Comparison of ENCODE assay signal across 14 mouse cellular contexts in genomic region chr10:67482268-67482667, GRCm38 (mm10). TPM values are rescaled to one million over a fixed set of nuclear protein-coding genes. Genes with fewer than 3 reads are reported as not detected.
DNase-seq lines count a peak whose midpoint lies in the region; ATAC-seq and TF ChIP-seq lines count a peak whose summit lies in the region.
"Had no signal": no experiment of that assay in that cellular context is flagged by ENCODE, and none has a peak within 500 bp of the region (broad histone marks: within the 10 kb centered on the region; RNA-seq: fewer than 3 reads in every experiment).

No protein-coding gene starts in this region.

- WGBS in midbrain, postnatal 0 days: 50% methylated on average over 14 of the region's 14 CpGs
- WGBS in midbrain, embryonic 15.5 days: 60% methylated on average over 14 of the region's 14 CpGs

- peak; percentile 39 for DNase-seq in midbrain, postnatal 0 days (ENCODE audit: low spot score)
- DNase-seq in left cerebral cortex, adult 18-20 months (ENCODE audit: low spot score in 2 of 2): peak; percentile 28 to 55
- DNase-seq in telencephalon, adult 2 months (ENCODE audit: low read depth, low spot score): peak; percentile 78
- no peak for DNase-seq in lung, postnatal 4 days
- DNase-seq in thymus, postnatal 0 days (ENCODE audit: low spot score): no peak
- DNase-seq: embryo, embryonic 11 days; gastrocnemius, adult 2 months; heart, postnatal 4 days; lung, adult 2 months had no signal

- no peaks in the 10 kb centered on the region for H3K4me1 ChIP-seq in midbrain, postnatal 0 days (ENCODE audit: insufficient read depth, low read length)
- no peaks in the 10 kb centered on the region for H3K4me1 ChIP-seq in midbrain, embryonic 15.5 days

- no peaks in the 10 kb centered on the region for H3K27me3 ChIP-seq in midbrain, postnatal 0 days (ENCODE audit: insufficient read depth, low read length)
- no peaks in the 10 kb centered on the region for H3K27me3 ChIP-seq in midbrain, embryonic 15.5 days (replicated peaks)

- H3K4me2 ChIP-seq in midbrain, postnatal 0 days (ENCODE audit: low read depth, low read length, poor library complexity, severe bottlenecking): no peak overlapping the region
- no peak overlapping the region for H3K4me2 ChIP-seq in midbrain, embryonic 15.5 days

- H3K9me3 ChIP-seq in midbrain, postnatal 0 days (ENCODE audit: low read length): no peaks in the 10 kb centered on the region
- H3K9me3 ChIP-seq in midbrain, embryonic 15.5 days: no peaks in the 10 kb centered on the region

- no peaks in the 10 kb centered on the region for H3K36me3 ChIP-seq in midbrain, postnatal 0 days (ENCODE audit: insufficient read depth, low read length)
- no peaks in the 10 kb centered on the region for H3K36me3 ChIP-seq in midbrain, embryonic 15.5 days (replicated peaks)

- no peak for ATAC-seq in midbrain, postnatal 0 days (ENCODE audit: low FRiP score)
- ATAC-seq in midbrain, embryonic 15.5 days (replicated peaks): no peak
- peak; percentile 82 for ATAC-seq in frontal cortex, adult (ENCODE audit: low TSS enrichment)
- ATAC-seq in CD4-positive, CD25-positive, alpha-beta regulatory T cell, adult 4 months: no peak
- ATAC-seq: activated CD4-positive, CD25-positive, alpha-beta regulatory T cell, adult 4 months had no signal

- H3K9ac ChIP-seq in midbrain, postnatal 0 days (replicated peaks; ENCODE audit: low read length, poor library complexity, severe bottlenecking): no peak overlapping the region
- H3K9ac ChIP-seq in midbrain, embryonic 15.5 days: no peak overlapping the region

- H3K27ac ChIP-seq in midbrain, postnatal 0 days (ENCODE audit: low read depth, low read length): no peak overlapping the region
- no peak overlapping the region for H3K27ac ChIP-seq in midbrain, embryonic 15.5 days
- H3K27ac ChIP-seq: gastrocnemius, adult 2 months; kidney, postnatal 0 days had no signal

- no peak for TF ChIP-seq CTCF in midbrain, postnatal 0 days (IDR thresholded peaks at IDR 0.05)

- H3K4me3 ChIP-seq in midbrain, postnatal 0 days (ENCODE audit: low read depth, low read length): no peak overlapping the region
- H3K4me3 ChIP-seq in midbrain, embryonic 15.5 days: no peak overlapping the region
- H3K4me3 ChIP-seq: gastrocnemius, adult 2 months had no signal

RNA-seq across cellular contexts. Expression of gene Egr2, which starts 53.0 kb away (rescaled TPM):
- 0.57 and 0.60 TPM in 2 replicates for total RNA-seq in midbrain, postnatal 0 days (2014; rRNA removed)
- 0.35 and 0.60 TPM in 2 replicates for polyA plus RNA-seq in midbrain, postnatal 0 days (2015; fragmentation: Nextera tagmentation; extraction: Ambion mirVana)
- 0.29 and 0.72 TPM in 2 replicates for polyA plus RNA-seq in midbrain, embryonic 15.5 days (2015; fragmentation: Nextera tagmentation; extraction: Ambion mirVana)
- total RNA-seq in left cerebral cortex, adult 18-20 months (2021): 10 to 100 TPM; 21.4 to 23.2 TPM
- polyA plus RNA-seq in CD4-positive, CD25-positive, alpha-beta regulatory T cell, adult 4 months (2017; shearing (Covaris generic)): 10 to 100 TPM; 49.2 to 69.1 TPM
- 8.7 and 10.7 TPM in 2 replicates for polyA plus RNA-seq in thymus, postnatal 0 days (2015; fragmentation: Nextera tagmentation; extraction: Ambion mirVana)

Comparison
In these comparisons a context has a peak if more than half of its experiments do, and no peak if none do; other contexts are left out.
1. DNase-seq: peak in midbrain, postnatal 0 days (single experiment), left cerebral cortex, adult 18-20 months (2 of 2) and telencephalon, adult 2 months (single experiment); none in lung, postnatal 4 days (0 of 2) and thymus, postnatal 0 days (single experiment).